Mouse (Mus musculus) lung, postnatal 0 days (tissue): ENCODE results near the gene Cacna1g.

ENCODE experiments used
- CTCF ChIP-seq: IDR thresholded peaks from 2 replicates; pipeline ENCODE4 v1.5.1; 2016; ENCODE audit warnings: antibody characterized with exemption, mild to moderate bottlenecking
- EP300 ChIP-seq: IDR thresholded peaks from 2 replicates; pipeline ENCODE4 v1.6.1; 2016; ENCODE audit warnings: antibody characterized with exemption, mild to moderate bottlenecking, control low read depth

DNA sequence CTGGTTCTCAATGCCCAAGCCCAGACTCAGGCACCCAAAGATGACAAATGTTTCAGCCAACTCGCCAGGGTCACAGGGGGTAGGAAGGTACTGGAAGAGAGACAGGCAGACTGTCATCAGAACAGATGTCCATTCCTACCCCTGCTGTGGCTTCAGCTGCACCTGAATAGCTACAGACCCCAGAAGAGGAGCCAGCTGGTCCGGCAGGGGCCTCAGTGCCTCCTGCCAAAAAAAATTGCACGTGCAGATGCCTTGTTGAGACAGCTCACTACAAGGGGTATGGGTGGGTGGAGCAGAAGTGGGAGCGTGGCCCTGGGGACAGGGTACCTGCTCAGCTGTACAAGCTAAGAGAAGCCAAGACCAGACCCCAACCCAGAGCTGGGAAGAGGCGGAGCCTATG lies 50.1 kb downstream of the Cacna1g start:
- TF ChIP-seq EP300 = no peak
- TF ChIP-seq CTCF = no peak
